ENCODE assay signal across 9 mouse cellular contexts in the genomic region with DNA sequence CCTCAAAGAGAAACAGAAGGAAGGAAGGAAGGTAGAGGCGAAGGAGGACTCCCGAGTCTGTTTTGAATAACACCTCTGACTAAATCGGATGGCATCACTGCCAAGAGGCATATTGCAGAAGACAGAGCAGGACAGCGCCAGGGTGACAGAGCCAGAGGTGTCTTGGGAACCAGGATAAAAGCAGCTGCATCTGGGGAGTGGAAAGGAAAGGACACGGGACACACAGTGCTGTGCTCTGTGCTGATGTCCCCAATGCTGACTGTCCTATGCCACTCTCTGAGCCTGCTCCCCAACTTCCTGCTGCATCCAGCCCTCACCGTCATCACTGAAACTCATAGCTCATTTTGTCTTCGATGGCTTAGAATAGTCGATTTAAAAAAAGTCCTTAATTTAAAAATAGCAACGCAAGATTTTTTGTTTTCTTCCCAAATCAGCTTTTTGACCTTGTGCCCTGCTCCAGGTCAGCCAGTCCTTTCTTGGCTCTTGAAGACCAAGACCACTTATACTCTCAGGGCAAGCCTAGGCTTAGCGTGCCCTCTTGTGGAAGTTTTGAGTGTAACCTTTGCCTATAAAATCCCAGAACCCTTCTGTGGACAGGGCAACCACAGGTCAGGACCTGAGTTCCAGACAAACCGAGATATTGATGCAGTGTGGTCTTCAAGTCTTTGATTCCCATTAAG. TPM values are rescaled to one million over a fixed set of nuclear protein-coding genes. Genes with fewer than 3 reads are reported as not detected.
DNase-seq lines count a peak whose midpoint lies in the region; ATAC-seq and TF ChIP-seq lines count a peak whose summit lies in the region.
"Had no signal": no experiment of that assay in that cellular context is flagged by ENCODE, and none has a peak within 500 bp of the region (broad histone marks: within the 10 kb centered on the region; RNA-seq: fewer than 3 reads in every experiment).

No protein-coding gene starts in this region.

- intact Hi-C loops in gastrocnemius, postnatal 14 days (cut with DNase I; ENCODE audit: low total_unique reads), result loop anchor here (2.0 kb wide), 1 partner anchor 68 kb away; no protein-coding TSS in a partner anchor
- intact Hi-C loops in left cerebral cortex, postnatal 4 days (cut with DNase I), result loop anchor here (2.0 to 5.0 kb wide), 2 partner anchors 68 to 209 kb away; no protein-coding TSS in a partner anchor

- no peak overlapping the region for H3K4me3 ChIP-seq in neural tube, embryonic 11.5 days (ENCODE audit: low read depth, low read length)

- H3K4me2 ChIP-seq in neural tube, embryonic 11.5 days (ENCODE audit: low read depth), result no peak overlapping the region

- 31% methylated on average over 11 of the region's 11 CpGs for WGBS in neural tube, embryonic 11.5 days

- H3K27ac ChIP-seq in neural tube, embryonic 11.5 days (ENCODE audit: low read depth, low read length), result no peak overlapping the region

- no peaks in the 10 kb centered on the region for H3K36me3 ChIP-seq in neural tube, embryonic 11.5 days (ENCODE audit: control insufficient read depth, insufficient read depth, low read length)

- ATAC-seq in neural tube, embryonic 11.5 days (ENCODE audit: insufficient read depth, low FRiP score, low TSS enrichment), result no peak

- H3K9me3 ChIP-seq in neural tube, embryonic 11.5 days (ENCODE audit: control insufficient read depth, low read length), result no peaks in the 10 kb centered on the region

- H3K27me3 ChIP-seq in neural tube, embryonic 11.5 days (ENCODE audit: control insufficient read depth, insufficient read depth, low read length), result peaks cover 7% of the 10 kb centered on the region

- no peak for TF ChIP-seq POLR2A in brain, embryonic 14.5 days (IDR thresholded peaks at IDR 0.05; ENCODE audit: borderline replicate concordance, extremely low read depth, insufficient read depth, insufficient read length, poor library complexity, severe bottlenecking)

- H3K4me1 ChIP-seq in neural tube, embryonic 11.5 days (ENCODE audit: control insufficient read depth, insufficient read depth, low read length), result peaks cover 7% of the 10 kb centered on the region

- peak; percentile 72; the same call in 1 of the 2 replicates for TF ChIP-seq CTCF in brain, embryonic 14.5 days (IDR thresholded peaks at IDR 0.05; ENCODE audit: borderline replicate concordance, extremely low read depth, insufficient read depth, insufficient read length)

- H3K9ac ChIP-seq in neural tube, embryonic 11.5 days (ENCODE audit: low read length), result no peak overlapping the region

- peak; percentile 47 for DNase-seq in layer of hippocampus, adult 11-12 months (ENCODE audit: low spot score)
- DNase-seq in layer of hippocampus, adult 9-11 months, result no peak
- peak; percentile 83 for DNase-seq in brain, embryonic 14.5 days (ENCODE audit: low read depth)
- peak; percentile 46 for DNase-seq in gastrocnemius, postnatal 14 days
- DNase-seq in induced T-regulatory cell, adult 2 months (ENCODE audit: low read depth), result peak; percentile 37
- peak; percentile 70 for DNase-seq in left cerebral cortex, postnatal 4 days
- peak; percentile 61 for DNase-seq in neural tube, embryonic 11.5 days (ENCODE audit: low spot score)
- no peak for DNase-seq in T-cell, adult 2 months (ENCODE audit: low spot score)

RNA-seq across cellular contexts. Expression of gene Pou2f3, which starts 0.7 kb away (rescaled TPM):
- 0.25 and 0.50 TPM in 2 replicates for polyA plus RNA-seq in brain, embryonic 14.5 days (2012; rRNA removed)
- under 1 TPM in 1 of 2 experiments, not detected in 1; 0.11 TPM for total RNA-seq in gastrocnemius, postnatal 14 days (2021)
- not detected for total RNA-seq in left cerebral cortex, postnatal 4 days (2021)
- not detected in 2 replicates for polyA plus RNA-seq in neural tube, embryonic 11.5 days (2014; fragmentation: Nextera tagmentation; extraction: Ambion mirVana)
- polyA plus RNA-seq: neural tube, embryonic 14.5 days had no signal

RNA-seq across cellular contexts. Expression of gene Oaf, which starts 28.8 kb away (rescaled TPM):
- polyA plus RNA-seq in brain, embryonic 14.5 days (2012; rRNA removed), result 11.5 and 13.1 TPM in 2 replicates
- 10 to 100 TPM; 12.0 to 24.9 TPM for total RNA-seq in gastrocnemius, postnatal 14 days (2021)
- 1 to 10 TPM; 3.6 to 4.1 TPM for total RNA-seq in left cerebral cortex, postnatal 4 days (2021)
- polyA plus RNA-seq in neural tube, embryonic 11.5 days (2014; fragmentation: Nextera tagmentation; extraction: Ambion mirVana), result 67.3 and 67.9 TPM in 2 replicates

Comparison
In these comparisons a context has a peak if more than half of its experiments do, and no peak if none do; other contexts are left out.
1. DNase-seq: peak in layer of hippocampus, adult 11-12 months (single experiment), brain, embryonic 14.5 days (single experiment), gastrocnemius, postnatal 14 days (single experiment), induced T-regulatory cell, adult 2 months (single experiment), left cerebral cortex, postnatal 4 days (single experiment) and neural tube, embryonic 11.5 days (single experiment); none in layer of hippocampus, adult 9-11 months (single experiment) and T-cell, adult 2 months (single experiment).